Mouse (Mus musculus): Measurements from ENCODE around the gene A630010A05Rik. TPM values are rescaled to one million over a fixed set of nuclear protein-coding genes. Genes with fewer than 3 reads are reported as not detected.
"Not testable (repeated sequence)": the region's sequence is repeated elsewhere in the genome, so short reads cannot be mapped to it uniquely, and the experiment has no call there.

The A630010A05Rik gene
- not detected in 2 replicates for total RNA-seq (2017)

DNA sequence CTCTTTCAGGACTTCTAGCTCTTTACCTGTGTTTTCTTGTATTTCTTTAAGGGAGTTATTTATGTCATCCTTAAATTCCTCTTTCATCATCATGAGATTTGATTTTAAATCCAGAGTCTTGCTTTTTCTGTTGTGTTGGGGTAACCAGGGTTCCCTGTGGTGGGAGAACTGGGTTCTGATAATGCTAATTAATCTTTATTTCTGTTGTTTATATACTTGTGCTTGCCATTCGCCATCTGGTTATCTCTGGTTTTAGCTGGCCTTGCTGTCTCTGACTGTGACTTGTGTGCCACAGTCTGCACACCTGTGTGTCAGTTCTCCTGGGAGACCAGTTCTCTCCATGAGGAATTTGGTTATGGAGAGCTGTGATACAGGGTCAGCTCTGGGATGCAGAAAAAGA, at the start of gene A630010A05Rik:
Gene A630010A05Rik (plus strand): TSS at position 301 of the 400 bp plus-strand sequence.
- no peak for ATAC-seq (ENCODE audit: extremely low read depth, insufficient number of reproducible peaks, low FRiP score, poor library complexity, severe bottlenecking)

DNA sequence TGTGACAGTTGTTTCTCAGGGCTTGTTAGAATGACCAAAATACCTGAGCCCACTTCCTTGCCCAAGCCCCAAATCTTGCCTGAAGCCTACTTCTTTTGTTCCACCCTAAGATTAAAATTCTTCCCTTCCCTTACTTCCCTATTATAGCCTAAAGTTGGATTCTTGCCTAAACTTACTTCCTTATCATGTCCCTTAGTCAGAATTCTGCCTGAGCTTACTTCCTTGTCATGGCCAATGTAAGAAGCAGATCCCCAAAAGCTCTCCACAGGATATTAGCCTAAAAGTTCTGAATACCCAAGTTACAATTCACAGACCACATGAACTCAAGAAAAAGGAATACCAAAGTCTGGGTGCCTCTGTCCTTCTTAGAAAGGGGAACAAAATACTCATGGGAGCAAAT, 26.4 kb upstream of the A630010A05Rik start:
- ATAC-seq (ENCODE audit: extremely low read depth, insufficient number of reproducible peaks, low FRiP score, poor library complexity, severe bottlenecking) = no peak

DNA sequence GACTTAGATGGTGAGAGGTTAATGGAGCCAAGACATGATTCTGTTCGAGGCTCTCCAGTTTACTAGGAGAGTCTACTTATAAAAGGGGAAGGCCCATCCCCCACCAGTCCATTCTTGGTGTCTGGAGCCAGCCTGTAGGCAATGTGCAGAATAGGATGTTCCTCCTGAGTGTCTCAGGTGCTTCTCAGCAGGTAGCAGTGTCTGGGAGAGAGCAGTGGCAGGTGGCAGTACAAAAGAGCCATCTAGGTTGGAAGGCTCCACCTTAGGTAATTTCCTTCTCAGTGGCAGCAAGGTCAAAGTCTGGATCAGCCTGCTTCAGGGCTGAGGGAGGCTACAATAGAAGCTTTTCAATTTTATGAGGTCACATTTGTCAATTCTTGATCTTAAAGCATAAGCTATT, 4.9 kb upstream of the A630010A05Rik start:
- ATAC-seq (ENCODE audit: extremely low read depth, insufficient number of reproducible peaks, low FRiP score, poor library complexity, severe bottlenecking) = not testable (repeated sequence)

Other genes starting within 250 kb of the A630010A05Rik start
- 35.4 and 35.7 TPM in 2 replicates for gene Fopnl, start 244.9 kb upstream of the A630010A05Rik start, total RNA-seq (2017)
- 18.6 and 22.6 TPM in 2 replicates for gene Abcc1, start 200.8 kb upstream of the A630010A05Rik start, total RNA-seq (2017)